Mouse (Mus musculus) adrenal gland (tissue): Measurements from ENCODE around the gene Gpr65.
"Not testable (repeated sequence)": the region's sequence is repeated elsewhere in the genome, so short reads cannot be mapped to it uniquely, and the experiment has no call there.

Experiments used
- intact Hi-C: fragments of 180-260 bp; cut with DNase I; formaldehyde crosslinking; loops from one replicate; pipeline ENCODE4 v1.15.1; 2025
- long read RNA-seq, 2 experiments: library from polyadenylated mRNA; unstranded; transcript quantifications; one replicate each; pipeline ENCODE4 v2.0.0; 2020; ENCODE audit warnings: borderline replicate concordance in 1 of 2; ENCODE audit not compliant: insufficient replicate concordance in 1 of 2

The Gpr65 gene
- long read RNA-seq, experiment 1: 0 reads
- long read RNA-seq, experiment 2, partial matches to known transcripts: 0 of 3 reads
- long read RNA-seq, experiment 2, other reads (novel, unspliced or antisense): 0 of 3 reads

DNA sequence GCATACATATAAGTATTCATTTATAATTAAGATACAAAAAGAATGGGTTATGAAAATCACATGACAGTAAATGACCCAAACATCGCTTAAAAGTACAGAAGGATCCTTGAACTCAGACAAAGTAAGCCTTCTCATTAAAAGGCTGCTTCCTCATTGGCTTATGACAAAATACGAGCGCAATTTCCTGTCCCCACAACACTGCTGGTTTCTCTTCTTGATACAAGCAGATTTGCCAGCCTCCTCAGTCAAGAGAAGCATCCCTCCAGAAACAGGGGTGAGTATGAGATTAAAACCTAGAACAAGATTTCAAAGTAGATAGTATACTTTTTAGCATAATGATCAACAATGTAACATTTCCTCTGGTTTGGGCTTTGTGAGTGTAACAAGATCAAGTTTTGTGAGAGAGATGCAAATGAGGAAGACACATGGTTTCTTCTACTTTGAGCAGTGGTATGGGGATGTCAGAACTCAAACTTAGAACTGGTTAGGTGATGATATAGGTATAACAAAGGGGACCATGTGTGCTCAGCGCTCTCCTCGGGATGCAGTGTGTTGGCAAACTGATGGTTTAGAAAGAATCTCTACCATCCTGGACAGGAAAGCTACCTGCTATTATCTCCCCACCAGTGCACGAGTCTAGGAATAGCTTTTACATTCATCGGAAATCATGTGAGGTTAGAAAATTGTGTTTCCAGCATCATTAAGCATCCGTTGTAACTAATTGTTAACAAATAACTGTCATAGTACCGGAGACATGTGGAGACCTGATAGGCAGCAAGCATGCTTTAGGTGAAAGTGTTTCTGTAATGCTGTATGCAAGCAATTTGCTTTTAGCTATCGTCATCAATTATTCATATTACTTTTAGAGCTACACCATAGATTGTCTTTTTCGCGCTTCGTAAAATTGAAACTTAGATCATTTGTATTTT, at the start of gene Gpr65:
TSS of gene Gpr65 (plus strand) at position 195 of the 929 bp plus-strand sequence.
- intact Hi-C loops: no loop called here

DNA sequence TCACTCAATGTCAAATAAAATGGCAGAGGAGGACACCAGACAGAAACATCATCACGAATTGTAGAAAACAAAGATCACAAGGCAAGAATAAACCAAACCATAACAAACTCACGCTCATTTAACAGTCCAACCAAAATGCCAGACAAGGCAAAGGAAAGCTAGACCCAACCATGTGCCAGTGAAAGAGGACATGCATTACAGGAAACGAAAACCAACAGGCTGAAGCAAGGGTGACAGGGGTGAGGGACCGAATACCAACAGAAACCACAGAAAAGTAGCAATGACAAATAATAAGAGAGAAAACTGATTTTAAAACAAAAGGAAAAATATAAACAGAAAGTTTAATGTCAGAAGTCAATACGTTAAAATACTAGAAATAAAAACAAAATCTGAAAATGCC, 45.1 kb upstream of the Gpr65 start:
- intact Hi-C loops: no loop called here

DNA sequence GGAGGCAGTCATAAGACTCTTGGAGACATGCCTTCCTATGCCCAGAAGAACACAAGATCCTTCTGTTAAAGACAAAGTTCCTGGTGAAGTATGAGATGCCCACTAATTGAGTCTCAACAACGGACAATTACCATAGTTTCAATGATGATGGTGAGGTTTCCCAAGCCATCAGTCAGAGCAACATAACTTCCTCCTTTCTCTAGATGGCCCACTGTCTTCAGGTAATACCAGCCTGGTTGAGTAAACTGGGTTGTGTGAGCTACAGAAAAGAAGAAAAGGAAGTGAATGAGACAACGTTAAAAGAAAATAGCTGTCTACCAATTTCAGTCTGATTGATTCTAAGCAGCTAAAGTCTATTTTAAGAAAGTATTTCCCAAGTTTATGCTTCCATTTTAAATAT, 41.4 kb upstream of the Gpr65 start:
- intact Hi-C loops: no loop called here

DNA sequence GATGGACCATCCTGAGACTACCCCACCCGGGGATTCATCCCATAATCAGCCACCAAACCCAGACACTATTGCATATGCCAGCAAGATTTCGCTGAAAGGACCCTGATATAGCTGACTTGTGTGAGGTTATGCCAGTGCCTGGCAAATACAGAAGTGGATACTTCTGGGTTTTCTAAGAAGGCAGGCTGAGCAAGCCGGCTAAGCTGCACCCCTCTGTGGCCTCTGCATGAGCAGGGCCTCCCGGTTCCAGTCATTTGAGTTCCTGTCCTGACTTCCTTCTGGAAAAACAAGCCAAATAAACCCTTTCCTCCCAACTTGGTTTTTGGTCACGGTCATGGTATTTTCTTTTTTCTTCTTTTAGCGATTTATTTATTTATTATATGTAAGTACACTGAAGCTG, 30.0 kb upstream of the Gpr65 start:
- intact Hi-C loops: not testable (repeated sequence)

DNA sequence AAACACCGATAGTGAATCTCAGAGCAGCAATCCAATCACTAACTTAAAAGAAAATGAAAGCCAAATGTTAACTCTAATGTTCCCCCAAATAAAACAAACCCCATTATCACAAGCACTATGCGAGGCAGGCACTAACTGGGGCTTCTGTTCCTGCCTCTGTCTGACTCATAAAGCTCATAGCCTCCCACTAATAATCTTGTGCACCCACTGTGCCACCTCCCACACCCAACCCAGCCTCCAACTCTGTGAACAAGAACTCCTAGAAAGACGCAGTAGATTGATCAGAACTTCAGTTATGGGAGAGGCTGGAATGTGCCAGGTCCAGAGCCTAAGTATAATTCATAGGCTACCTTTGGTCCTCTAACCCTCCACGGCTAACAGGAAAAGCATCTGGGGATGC, 24.3 kb upstream of the Gpr65 start:
- intact Hi-C loops: no loop called here

DNA sequence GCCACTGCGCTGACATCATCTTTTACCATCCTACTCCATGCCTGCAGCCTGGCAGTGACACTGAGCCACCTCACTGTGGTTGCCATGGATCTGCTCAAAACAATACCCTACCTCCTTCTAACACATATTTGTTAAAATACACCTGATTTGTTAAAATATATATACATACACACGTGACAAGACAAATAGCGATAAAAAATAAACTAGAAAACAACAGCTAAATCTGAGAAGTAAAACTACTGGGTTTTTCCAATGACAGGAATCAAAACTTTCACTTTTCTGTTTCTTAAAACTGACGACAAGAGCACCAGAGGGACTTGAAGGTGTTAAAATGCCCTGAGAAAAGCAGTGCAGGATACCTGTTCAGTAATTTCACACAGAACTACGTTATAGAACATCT, 23.6 kb upstream of the Gpr65 start:
- intact Hi-C loops: no loop called here

DNA sequence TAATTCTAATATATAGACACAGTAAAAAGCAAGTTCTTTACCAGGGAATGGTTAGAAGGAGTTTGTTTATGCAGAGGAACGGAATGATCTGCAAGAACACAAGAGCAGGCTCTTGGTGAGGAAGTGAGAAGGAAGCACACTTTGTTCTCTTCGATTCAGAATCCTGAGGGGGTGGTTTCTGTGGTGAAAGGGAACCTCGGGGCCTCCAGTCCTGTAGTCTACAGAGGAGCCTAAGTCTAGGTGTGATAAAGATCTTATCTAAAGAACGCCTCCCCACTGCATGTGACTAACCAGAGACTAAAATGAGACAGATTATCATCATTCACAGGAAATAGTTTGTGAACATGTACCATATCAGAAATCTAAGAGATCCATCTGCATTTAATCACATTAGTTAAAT, 21.6 kb upstream of the Gpr65 start:
- intact Hi-C loops: no loop called here

DNA sequence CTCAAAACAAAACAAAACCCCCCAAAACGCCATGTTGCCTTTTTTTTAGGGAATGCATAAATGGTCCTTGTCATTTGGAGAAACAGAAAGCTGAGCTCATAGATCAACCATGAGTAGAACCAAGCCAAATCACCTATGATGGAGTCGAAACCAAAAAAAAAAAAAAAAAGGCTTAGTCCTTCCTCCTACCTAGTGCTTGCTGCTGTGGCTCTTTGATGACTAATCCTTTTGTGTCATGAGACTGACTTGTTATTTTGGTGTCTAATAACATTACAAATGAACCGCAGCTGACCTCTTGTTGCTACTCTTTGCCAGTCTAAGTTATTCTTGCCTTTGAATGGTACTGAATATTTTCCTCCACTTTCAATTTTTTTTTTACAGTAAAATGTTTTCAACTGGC, 18.8 kb upstream of the Gpr65 start:
- intact Hi-C loops: no loop called here

DNA sequence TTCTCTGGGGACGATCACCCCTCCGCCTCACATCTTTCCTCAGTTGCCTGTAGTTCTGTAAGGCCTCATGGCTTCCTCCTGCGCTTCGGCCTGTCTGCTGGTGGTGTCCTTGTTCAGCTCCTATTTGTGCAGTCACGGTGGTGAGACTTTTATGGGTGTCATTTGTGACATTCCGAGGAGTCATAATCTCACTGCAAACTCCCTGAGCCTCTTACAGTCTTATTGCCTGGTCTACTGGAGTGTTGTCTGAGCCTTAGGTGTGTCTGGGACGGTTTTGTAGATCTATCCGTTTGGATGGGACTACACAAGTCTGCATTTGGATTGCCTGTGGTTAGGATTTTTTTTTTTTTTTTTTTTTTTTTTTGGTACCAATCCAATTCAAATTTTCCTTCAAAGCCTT, 18.1 kb upstream of the Gpr65 start:
- intact Hi-C loops: no loop called here

DNA sequence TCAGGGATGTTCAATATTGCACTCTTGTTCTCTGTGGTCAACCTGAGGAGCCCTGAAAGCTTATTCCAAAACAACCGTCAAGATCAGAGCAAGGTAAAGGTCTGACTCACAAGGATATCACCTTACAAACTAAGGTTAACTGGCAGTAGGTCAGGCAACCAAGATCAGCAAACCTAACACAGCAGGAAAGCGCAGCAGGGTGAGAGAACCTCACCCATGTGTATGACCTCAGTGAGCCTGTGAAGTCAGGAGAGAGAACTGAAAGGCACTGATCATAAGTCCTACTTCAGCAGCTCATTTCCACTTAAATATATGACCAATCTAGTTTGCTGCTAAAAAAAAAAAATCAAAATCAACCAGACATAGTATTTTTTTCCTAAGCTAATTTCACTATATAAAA, 16.0 kb upstream of the Gpr65 start:
- intact Hi-C loops: no loop called here

DNA sequence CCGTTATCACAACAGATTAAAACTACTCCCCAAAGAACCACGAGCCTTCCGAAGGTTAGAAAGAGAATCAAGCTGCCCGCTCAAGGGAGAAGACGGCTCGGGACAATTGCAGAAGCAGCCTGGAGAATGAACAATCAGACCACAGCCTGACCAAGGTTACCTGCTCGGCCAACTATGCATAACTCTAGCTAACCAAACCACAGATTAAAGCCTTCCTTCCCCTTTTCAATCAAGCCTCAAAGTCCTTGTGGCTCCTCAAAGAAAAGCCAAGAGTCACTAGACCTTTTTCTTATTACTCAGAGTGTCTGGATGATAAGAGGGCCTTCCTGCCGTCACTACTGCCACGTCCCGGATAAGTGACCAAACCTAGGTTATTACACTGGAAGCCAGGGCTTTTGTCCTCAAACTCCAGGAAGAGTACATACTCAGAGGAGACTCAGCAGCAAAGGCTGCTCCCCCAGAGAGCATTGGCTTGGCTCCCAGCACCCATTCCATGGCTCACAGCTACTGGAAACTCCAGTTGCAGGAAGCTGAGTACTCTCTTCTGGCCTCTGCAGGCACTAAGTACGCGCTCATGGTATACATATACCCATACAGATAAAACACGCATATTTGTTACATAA, 13.0 kb upstream of the Gpr65 start:
- intact Hi-C loops: no loop called here

DNA sequence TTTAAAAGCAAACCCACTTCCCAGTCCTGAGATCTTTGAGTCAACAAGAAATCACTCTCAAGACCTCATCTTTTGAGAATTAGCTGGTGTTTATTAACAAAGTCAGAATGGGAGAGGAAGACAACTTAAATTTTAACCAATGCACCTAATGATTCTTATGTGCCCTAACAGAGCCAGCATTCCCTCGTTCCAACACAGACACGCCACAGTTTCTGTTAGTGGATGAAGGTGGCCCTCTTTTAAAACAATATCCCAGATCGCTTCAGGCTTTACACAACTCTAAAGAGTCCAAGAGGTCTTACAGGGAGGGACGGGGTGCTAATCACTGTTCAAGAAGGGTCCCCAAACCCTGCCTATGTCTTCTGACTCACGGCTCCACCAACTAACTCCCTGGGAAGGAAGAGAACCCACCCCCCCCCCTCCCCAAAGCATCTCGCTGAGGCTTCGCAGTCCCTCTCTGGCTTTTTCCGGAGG, 10.0 kb upstream of the Gpr65 start:
- intact Hi-C loops: no loop called here

DNA sequence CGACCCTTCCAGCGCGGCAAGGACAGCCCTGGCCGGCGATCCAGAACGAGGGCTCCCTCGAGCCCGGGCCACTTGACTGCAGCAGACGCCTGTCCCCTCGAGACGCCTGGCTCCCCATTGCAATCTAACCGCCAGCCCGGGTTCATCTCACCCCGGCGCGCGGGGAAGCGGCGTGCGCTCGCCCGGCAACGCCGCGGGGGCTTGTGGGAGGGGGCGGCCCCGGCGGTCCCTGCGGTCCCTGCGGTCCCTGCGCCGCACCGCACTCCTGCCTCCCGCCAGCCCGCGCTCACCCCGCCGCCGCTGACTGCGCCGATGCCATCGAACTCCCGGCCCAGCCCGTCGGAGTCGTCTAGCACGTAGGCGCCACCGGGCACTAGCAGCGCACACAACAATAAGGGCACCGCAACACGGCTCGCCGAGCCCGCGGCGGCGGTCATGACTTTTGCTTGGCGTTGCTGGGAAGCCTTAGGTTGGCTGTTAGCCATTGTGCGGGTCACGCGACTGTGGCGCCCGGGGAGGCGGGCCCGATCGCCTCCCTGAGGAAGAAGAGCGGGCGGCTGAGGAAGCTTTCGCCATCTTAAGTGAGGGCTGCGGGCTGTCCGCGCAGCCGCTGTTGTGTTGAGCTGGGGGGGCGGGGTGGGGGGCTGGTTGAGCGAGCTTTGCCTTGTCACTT, 9.5 kb upstream of the Gpr65 start, which contains the start of gene Galc:
TSS of gene Galc (minus strand) at position 615 of the 673 bp plus-strand sequence.
- intact Hi-C loops: no loop called here

DNA sequence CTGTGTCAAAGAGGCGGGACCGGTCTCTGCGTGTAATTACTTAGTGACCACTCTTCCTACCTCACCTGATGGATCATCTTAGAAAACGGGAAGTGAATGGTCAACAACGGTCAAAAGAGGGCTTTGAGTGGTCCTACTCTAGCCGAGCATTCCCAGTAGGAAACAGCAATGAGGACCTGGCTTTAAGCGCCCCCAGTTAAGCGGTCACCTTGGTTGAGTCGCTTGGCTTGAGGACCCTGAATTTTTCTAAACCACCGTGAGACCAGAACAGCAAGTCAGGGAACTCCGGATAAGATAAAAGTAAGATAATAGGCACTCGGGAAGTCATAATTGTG, 8.9 kb upstream of the Gpr65 start:
- intact Hi-C loops: no loop called here

DNA sequence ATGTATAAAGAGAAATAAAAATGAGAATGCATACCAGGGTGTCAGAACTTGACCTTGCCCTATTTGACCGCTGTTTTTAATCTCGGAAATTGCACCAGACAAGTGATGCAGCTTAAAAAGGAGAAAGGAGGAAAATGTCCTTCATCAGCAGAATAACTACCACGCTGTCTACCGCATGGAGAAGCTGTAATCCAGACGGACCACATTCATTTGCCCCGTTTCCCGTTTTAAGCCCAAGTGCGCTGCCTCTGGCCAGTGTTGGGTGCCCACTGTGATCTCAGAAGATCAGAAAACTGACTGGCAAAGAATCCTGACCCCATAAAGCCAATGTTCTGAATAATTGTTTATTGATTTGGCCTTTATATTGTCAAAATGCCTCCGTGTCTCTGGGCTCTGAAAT, 2.7 kb upstream of the Gpr65 start:
- intact Hi-C loops: no loop called here

DNA sequence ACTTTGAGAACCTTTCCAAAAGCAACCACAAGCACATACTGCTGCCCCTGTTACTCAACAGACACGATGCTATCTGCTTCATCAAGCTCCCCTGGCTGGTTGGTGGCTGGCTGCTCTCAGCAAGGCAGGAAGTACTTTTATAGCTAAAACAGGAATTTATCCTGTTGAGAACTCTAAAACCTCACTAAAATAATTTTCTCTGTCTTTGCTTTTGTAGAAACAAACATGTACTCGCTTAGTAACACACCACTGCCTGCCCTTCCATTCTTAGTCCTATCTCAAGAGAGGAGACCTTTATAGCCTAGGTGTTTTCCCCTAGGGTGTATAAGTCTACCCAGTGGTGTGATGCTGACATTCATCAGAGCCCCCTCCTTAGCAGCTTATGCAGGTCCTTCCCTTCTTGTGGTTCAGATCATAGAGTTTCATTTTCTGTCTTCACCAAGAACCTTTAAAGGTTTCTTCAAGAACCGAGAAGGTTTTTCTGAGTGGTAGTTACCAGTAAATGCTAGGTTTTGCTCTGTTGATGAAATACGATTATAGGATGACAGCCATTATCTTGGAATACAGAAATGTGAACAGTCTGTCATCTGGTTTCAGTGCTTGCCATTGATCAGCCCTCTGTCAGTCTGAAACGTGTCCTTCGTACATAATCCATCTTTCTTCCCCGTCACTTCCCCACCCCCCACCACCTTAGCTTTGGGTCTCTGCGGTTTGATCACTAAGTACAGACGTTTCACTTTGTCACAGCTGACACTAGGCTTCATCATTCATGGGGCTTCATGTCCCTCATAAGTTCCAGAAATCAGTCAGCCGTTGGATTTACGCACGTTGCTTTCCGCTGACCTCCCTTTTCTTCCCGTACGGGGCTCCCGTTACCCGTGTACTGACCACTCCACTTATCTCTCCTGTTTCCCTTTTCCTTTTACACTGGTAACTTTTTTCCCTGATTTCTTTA, 1.6 kb downstream of the Gpr65 start:
- intact Hi-C loops: no loop called here

DNA sequence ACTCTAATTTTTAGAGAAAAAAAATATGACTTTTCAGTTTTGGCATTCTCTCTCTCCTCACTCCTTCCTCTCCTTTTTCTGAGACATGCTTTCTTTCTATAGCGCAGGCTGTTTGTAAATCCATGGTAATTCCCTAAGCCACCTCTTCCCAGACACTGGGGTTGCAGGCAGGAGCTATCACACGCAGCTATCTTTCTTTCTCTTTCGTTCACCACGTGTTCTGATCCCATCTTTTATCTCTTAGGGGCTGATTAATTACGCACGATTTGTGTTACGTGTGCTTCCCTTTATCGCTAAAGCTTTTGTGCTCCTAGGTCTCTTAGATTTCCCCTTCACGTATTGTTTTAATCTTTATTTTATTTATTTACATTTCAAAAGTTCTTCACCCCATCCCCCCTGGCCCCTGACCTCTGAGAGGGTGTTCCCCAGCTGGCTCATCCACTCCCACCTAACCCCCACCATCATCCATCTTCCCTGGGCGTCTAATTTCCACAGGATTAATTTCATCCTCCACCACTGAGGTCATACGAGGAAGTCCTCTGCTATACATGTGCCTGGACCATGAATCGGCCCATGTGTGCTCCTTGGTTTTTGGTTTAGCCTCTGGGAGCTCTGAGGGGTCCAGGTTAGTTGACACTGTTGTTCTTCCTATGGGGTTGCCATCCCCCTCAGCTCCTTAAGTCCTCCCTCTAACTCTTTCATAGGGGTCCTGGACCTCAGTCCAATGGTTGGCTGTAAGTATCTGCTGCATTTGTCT, 2.6 kb downstream of the Gpr65 start:
- intact Hi-C loops: no loop called here

DNA sequence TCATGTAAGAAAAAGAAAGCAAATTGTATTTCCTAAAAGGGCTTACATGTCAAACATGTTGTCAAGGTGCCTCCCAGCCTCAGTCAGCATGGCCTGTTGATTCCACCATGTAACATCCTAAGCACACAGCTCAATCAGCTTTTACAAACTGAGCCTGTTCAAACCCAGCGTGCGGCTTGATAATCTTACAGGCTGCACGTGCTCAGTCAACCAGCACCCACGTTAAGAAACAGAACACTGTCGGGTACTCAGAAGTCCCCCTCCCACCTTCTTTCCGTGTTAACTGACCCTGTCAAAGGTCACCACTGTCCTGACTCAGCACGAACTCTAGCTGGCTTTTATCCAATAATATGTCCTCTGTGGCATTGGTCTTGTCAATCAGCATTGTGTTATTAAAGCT, 4.0 kb downstream of the Gpr65 start:
- intact Hi-C loops: no loop called here

DNA sequence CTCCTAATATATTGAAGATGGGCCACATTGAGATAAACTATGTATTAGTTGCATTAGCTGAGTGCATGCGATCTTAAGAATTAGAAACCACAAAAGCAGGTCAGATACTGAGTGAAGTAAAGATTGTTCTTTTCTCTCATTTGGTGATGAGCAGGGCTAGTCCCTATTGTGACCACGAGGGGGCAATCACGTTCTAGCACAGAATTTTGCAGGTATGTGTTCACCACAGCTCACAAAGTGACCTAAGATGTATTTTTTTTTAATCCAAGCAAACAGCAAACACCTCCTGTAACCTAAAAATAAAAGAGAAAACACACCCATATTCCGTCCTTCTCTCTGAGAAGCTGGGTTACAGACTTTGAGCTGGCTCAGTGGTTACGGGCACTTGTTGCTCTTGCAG, 12.1 kb downstream of the Gpr65 start:
- intact Hi-C loops: loop anchor here (2.0 to 5.0 kb wide), 2 partner anchors 66 to 68 kb away; no protein-coding TSS in a partner anchor

DNA sequence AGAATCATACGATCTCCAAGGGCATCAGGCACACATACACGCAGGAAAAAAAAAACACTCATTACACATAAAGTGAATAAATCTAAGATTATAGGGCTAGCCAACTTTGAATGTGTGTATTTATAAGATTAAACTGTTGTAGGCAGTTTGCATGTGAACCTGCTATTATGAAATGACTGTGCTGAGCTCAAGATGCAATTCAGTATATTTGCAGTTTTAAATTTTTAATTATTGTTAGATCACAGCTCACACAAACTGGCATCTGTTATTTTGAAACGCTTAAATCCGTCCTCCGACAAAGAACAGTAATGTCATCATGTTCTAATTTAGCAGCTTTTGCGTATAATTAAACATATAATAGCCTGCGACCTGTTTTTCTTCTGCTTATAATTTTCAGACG, 12.6 kb downstream of the Gpr65 start:
- intact Hi-C loops: loop anchor here (2.0 to 5.0 kb wide), 2 partner anchors 66 to 69 kb away; no protein-coding TSS in a partner anchor
